Mouse (Mus musculus): ENCODE data around the gene Vmn2r-ps159.
"Not testable (repeated sequence)": the region's sequence is repeated elsewhere in the genome, so short reads cannot be mapped to it uniquely, and the experiment has no call there.

Gene Vmn2r-ps159

GRCm38 (mm10) chr4:156330803-156331202 lies at the start of gene Vmn2r-ps159:
Gene Vmn2r-ps159 (plus strand): TSS chr4:156331103.
- DNase-seq: not testable (repeated sequence)

- not testable (repeated sequence) for DNase-seq
These were observed 10.9 kb downstream of the Vmn2r-ps159 start for GRCm38 (mm10) chr4:156341601-156342504.

DNA sequence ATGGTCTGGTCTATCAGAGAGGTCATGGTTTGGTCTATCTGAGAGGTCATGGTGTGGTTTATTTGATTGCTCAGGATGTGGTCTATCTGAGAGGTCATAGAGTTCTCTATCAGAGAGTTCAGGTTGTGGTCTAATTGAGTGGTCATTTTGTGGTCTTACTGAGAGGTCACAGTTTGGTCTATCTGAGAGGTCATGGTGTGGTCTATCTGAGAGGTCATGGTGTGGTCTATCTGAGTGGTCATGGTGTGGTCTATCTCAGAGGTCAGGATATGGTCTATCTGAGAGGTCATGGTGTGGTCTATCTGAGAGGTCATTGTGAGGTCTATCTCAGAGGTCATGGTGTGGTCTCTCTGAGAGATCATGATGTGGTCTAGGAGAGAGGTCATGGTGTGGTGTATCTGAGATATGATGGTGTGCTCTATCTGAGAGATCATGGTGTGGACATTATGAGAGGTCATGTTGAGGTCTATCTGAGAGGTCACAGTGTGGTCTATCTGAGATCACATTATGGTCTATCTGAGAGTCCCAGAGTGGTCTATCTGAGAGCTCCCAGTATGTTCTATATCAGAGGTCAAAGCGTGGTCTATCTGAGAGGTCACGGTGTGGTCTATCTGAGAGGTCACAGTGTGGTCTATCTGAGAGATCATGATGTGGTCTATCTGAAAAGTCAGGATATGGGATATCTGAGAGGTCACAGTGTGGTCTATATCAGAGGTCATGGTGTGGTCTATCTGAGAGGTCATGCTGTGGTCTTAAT lies 11.8 kb downstream of the Vmn2r-ps159 start:
- DNase-seq: no peak

- no peak for DNase-seq
These were observed 12.4 kb downstream of the Vmn2r-ps159 start for GRCm38 (mm10) chr4:156343332-156343731.

DNA sequence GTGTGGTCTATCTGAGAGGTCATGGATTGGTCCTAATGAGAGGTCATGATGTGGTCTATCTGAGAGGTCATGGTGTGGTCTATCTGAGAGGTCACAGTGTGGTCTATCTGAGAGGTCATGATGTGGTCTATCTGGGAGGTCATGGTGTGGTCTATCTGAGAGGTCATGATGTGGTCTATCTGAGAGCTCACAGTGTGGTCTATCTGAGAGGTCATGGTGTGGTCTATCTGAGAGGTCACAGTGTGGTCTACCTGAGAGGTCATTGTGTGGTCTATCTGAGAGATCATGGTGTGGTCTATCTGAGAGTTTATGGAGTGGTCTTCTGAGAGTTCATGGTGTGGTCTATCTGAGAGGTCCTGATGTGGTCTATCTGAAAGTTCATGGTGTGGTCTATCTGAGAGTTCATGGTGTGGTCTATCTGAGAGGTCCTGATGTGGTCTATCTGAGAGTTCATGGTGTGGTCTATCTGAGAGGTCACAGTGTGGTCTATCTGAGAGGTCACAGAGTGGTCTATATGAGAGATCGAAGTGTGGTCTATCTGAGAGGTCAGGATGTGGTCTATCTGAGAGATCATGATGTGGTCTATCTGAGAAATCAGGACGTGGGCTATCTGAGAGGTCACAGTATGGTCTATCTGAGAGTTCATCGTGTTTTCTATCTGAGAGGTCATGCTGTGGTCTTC lies 26.0 kb downstream of the Vmn2r-ps159 start:
- DNase-seq: not testable (repeated sequence)

Data from cerebellum, adult 9-10 months (tissue).